Mouse (Mus musculus): ENCODE results near the gene Guca1a. TPM values are rescaled to one million over a fixed set of nuclear protein-coding genes. Genes with fewer than 3 reads are reported as not detected.
A peak's percentile ranks its signal among the peaks of the same experiment; 100 is the strongest.

Guca1a gene
- polyA plus RNA-seq, 1 experiment from 2014 or later = 0.60 TPM

DNA sequence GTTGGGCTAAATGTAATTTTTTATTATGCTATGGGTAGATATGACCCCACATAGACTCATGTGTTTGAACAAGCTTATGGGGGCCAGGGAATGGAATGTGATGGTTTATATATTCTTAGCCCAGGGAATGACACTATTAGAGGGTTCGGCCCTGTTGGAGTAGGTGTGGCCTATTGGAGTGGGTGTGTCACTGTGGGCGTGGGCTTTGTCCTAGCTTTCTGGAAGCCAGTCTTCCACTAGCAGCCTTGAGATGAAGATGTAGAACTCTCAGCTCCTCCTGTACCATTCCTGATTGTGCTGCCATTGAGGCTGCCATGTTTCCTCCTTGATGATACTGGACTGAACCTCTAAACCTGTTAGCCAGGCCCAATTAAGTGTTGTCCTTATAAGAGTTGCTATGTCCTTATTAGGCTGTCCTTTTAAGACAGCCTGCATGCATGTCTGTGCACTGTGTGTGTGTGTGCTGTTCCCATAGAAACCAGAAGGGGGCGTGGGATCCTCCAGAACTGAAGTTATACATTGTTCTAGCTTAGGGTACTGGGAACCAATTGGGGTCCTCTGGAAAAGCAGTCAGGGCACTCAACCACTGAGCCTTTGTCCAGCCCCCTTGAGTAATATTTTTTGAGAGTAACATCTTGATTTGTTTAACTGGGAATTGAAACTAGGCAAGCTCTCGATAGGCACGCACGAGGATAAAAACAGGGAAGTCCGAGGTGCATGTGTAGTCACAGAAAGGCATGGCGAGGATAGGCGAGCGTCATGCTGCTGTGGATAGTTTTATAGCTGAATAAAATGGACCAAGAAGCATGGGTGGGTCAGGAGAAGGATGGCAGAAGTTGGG, 7.6 kb upstream of the Guca1a start:
- 66% methylated on average over 10 of the region's 10 CpGs for WGBS
- Histone ChIP-seq H3K4me3 (replicated peaks) (no peak overlapping the region), H3K27ac (no peak overlapping the region), H3K9ac (no peak overlapping the region), H3K4me2 (no peak overlapping the region), H3K36me3 (replicated peaks) (no peaks in the 10 kb centered on the region), H3K4me1 (peaks cover 5% of the 10 kb centered on the region; the same call in 1 of the 2 replicates), H3K9me3 (no peaks in the 10 kb centered on the region), H3K27me3 (peaks cover 70% of the 10 kb centered on the region)
- ATAC-seq (ENCODE audit: low FRiP score) = no peak

DNA sequence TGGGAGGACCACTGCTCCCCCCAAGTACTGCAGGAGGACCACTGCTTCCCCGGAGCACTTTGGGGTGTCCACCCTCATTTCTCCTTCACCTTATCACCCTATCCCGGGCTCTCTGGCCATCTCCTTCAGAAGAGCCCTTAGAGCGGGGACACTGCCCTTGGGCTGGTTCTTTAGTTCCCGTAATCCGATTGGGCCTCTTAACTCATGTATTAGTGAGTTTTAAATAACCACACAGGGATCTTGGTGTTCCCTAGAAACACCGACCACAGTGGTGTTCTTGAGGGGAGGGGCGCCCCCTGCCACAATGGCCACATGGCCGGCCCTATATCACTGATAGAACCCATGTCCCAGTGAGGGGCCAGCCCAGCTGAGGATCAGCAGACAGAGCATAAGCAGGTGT, 1.3 kb downstream of the Guca1a start:
- Histone ChIP-seq H3K4me2 (no peak overlapping the region), H3K9ac (no peak overlapping the region), H3K4me3 (replicated peaks) (no peak overlapping the region), H3K27ac (no peak overlapping the region), H3K4me1 (peaks cover 19% of the 10 kb centered on the region), H3K36me3 (replicated peaks) (no peaks in the 10 kb centered on the region), H3K27me3 (peaks cover 68% of the 10 kb centered on the region), H3K9me3 (no peaks in the 10 kb centered on the region)
- 86% methylated on average over 8 of the region's 8 CpGs for WGBS
- no peak for ATAC-seq (ENCODE audit: low FRiP score)

DNA sequence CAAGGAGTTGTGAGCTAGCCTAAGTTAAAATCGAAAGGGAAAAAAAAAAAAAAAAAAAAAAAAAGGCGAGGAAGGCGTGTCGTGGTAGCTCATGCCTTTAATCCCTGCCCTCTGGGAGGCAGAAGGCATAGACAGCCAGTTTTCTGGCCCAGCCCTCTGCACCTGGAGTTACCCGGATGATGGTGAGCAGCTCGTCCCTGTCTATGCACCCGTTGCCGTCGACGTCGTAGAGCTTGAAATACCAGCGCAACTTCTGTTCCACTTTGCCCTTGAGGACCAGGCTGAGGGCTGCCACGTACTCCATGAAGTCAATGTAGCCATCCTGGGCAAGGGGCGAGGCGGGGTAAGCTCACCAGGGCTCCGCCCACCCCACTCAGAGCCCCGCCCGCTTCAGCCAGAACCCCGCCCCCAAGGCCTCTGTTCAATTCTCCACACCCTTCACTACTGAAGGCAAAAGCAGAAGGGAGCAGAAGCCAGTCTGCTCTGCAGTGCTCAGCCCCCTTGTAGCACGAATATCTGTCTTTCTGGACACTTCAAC, 4.9 kb downstream of the Guca1a start:
- H3K4me2 ChIP-seq = peak overlapping the region; percentile 45
- peaks cover 71% of the 10 kb centered on the region for H3K27me3 ChIP-seq
- peak; percentile 36; the same call in 1 of the 2 replicates for ATAC-seq (ENCODE audit: low FRiP score)
- peak overlapping the region; percentile 2; the same call in 1 of the 2 replicates for H3K9ac ChIP-seq
- H3K27ac ChIP-seq = no peak overlapping the region
- WGBS = 3% methylated on average over 20 of the region's 20 CpGs
- no peaks in the 10 kb centered on the region for H3K36me3 ChIP-seq (replicated peaks)
- peaks cover 17% of the 10 kb centered on the region for H3K4me1 ChIP-seq
- peak overlapping the region; percentile 25 for H3K4me3 ChIP-seq (replicated peaks)
- 0 out of 2 replicates have a peak, but pooled peaks cover 6% of the 10 kb centered on the region for H3K9me3 ChIP-seq

DNA sequence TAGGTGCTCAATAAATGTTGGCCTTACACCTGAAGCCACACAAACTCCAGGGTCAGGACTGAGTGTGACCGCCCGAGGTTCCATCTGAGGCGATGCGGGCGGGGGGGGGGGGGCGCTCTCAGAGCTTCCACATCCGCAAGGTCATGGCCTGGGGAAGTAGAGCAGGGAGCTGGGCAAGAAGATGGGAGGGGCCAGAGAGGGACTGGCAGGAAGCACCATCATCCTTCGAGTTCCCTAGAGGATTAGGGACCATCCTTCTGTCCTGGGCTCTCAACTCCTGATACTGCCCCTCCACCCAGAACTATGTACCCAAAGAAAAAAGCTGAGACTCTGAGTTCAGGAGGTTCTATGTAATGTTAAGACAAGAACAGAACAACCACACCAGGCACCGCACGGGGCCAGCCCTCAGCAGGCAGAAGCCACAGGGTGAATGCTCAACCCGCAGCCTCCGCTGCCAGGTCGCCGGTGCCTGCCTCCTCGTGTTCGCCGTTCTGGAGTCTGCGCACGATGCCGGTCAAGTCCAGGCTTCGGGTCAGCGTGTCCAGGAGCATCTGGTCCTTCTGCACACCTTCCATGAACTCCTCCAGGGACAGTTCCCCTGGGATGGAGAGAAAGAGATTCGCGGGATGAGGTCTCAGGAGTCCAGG, 6.0 kb downstream of the Guca1a start:
- H3K4me1 ChIP-seq = peaks cover 15% of the 10 kb centered on the region
- H3K9me3 ChIP-seq = 0 out of 2 replicates have a peak, but pooled peaks cover 6% of the 10 kb centered on the region
- H3K9ac ChIP-seq = no peak overlapping the region
- H3K4me3 ChIP-seq (replicated peaks) = no peak overlapping the region
- H3K36me3 ChIP-seq (replicated peaks) = no peaks in the 10 kb centered on the region
- H3K4me2 ChIP-seq = peak overlapping the region; percentile 45
- peaks cover 60% of the 10 kb centered on the region for H3K27me3 ChIP-seq
- no peak for ATAC-seq (ENCODE audit: low FRiP score)
- H3K27ac ChIP-seq = no peak overlapping the region
- WGBS = 26% methylated on average over 24 of the region's 24 CpGs

DNA sequence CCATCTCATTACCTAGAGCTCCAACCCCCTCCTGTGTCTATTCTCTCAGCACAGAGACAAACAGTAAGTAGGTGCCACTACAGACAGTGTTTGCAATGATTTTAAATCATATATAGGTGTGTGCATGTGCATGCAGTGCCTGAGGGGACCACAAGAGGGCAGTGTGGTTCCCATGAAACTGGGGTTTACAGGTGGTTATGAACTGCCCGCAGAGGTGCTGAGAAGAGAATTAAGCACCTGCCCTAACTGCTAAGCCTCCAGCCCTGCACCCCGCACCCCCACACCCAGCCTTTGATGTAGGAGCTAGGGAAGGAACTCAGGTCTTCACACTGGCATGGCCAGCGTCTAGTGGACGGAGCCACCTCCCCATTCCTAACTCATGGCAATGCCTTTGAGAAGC, 13.7 kb downstream of the Guca1a start:
- 67% methylated on average over 4 of the region's 4 CpGs for WGBS

DNA sequence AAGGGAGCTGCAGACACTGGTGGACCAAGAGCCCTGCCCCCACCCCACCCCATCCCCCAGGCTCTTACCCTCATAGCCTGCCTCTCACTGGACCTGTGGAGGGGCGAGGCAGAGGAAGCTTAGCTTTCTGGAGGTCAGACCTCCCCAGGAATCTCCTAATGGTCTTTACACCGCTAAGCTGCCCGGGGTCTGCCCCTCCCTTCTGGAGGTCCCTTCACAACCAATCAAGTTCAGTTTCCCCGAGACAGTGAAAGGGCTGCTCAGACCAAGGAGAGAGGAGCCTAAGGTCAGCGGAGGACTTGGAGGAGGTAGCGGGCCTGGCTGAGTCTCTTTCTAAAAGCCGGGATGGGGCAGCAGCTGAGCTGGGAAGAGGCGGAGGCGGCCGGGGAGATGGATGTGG, 15.2 kb downstream of the Guca1a start, which contains the start of gene Guca1b:
TSS of gene Guca1b (plus strand) at position 249 of the 400 bp plus-strand sequence.
- Histone ChIP-seq H3K4me3 (replicated peaks) (no peak within 1 kb of the TSS), H3K27ac (no peak within 1 kb of the TSS), H3K9ac (no peak within 1 kb of the TSS), H3K27me3 (peaks cover 6% of the 10 kb centered on the region; the same call in 1 of the 2 replicates), H3K4me2 (no peak within 1 kb of the TSS), H3K9me3 (no peaks in the 10 kb centered on the region), H3K36me3 (replicated peaks) (peaks cover 10% of the 10 kb centered on the region; the same call in 1 of the 2 replicates), H3K4me1 (peaks cover 7% of the 10 kb centered on the region)
- no peak for ATAC-seq (ENCODE audit: low FRiP score)
- WGBS = 36% methylated on average over 10 of the region's 10 CpGs

More for the DNA sequence above, 13.7 kb downstream of the Guca1a start:
- Histone ChIP-seq H3K27ac (no peak overlapping the region), H3K9ac (no peak overlapping the region), H3K9me3 (no peaks in the 10 kb centered on the region), H3K27me3 (peaks cover 11% of the 10 kb centered on the region), H3K4me1 (peaks cover 3% of the 10 kb centered on the region), H3K4me2 (no peak overlapping the region), H3K36me3 (replicated peaks) (0 out of 2 replicates have a peak, but pooled peaks cover under 1% of the 10 kb centered on the region), H3K4me3 (replicated peaks) (no peak overlapping the region)
- no peak for ATAC-seq (ENCODE audit: low FRiP score)

DNA sequence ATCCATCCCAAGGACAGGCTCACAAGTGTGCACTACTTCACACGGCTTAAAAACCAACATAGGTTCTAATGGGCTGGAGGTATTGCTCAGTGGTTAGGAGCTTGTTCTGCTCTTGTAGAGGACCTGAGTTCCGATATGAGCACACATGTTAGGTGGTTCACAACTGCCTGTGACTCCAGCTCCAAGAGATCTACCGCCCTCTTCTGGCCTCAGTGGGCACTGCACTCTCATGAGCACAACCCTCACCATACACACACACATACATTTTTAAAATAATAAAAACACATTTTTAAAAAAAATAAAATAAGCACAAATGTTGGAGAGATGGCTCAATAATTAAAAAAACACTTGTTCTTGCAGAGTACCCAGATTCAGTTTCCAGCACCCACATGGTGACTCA, 16.3 kb downstream of the Guca1a start:
- no peak for ATAC-seq (ENCODE audit: low FRiP score)
- 83% methylated on average over 3 of the region's 3 CpGs for WGBS
- no peak overlapping the region for H3K9ac ChIP-seq
- H3K36me3 ChIP-seq (replicated peaks) = peaks cover 21% of the 10 kb centered on the region
- H3K27me3 ChIP-seq = peaks cover 6% of the 10 kb centered on the region; the same call in 1 of the 2 replicates
- H3K4me2 ChIP-seq = no peak overlapping the region
- H3K4me3 ChIP-seq (replicated peaks) = no peak overlapping the region
- no peak overlapping the region for H3K27ac ChIP-seq
- no peaks in the 10 kb centered on the region for H3K9me3 ChIP-seq
- H3K4me1 ChIP-seq = peaks cover 7% of the 10 kb centered on the region

DNA sequence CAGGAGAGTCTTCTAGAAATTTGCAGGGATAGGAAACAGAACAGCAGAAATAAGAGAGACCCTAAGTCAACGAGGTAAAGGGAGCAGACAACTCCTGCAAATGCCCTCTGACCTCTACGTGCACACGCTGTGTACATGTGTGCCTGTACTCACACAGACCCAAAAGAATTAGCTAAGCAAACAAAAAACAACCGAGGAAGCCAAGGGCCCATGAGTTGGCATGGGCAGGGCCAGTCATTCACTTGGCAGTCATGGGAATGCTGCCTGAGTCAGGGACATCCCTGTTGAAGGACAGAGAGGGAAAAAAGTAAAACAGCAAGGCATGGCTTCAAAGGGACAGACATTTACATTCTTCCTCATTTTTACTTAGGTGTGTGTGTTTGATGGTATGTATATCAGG, 17.1 kb downstream of the Guca1a start:
- no peak overlapping the region for H3K27ac ChIP-seq
- H3K36me3 ChIP-seq (replicated peaks) = peaks cover 27% of the 10 kb centered on the region
- 88% methylated on average over 4 of the region's 4 CpGs for WGBS
- ATAC-seq (ENCODE audit: low FRiP score) = no peak
- no peaks in the 10 kb centered on the region for H3K9me3 ChIP-seq
- peaks cover 6% of the 10 kb centered on the region; the same call in 1 of the 2 replicates for H3K27me3 ChIP-seq
- H3K4me2 ChIP-seq = no peak overlapping the region
- H3K4me3 ChIP-seq (replicated peaks) = no peak overlapping the region
- H3K9ac ChIP-seq = no peak overlapping the region
- peaks cover 7% of the 10 kb centered on the region for H3K4me1 ChIP-seq

DNA sequence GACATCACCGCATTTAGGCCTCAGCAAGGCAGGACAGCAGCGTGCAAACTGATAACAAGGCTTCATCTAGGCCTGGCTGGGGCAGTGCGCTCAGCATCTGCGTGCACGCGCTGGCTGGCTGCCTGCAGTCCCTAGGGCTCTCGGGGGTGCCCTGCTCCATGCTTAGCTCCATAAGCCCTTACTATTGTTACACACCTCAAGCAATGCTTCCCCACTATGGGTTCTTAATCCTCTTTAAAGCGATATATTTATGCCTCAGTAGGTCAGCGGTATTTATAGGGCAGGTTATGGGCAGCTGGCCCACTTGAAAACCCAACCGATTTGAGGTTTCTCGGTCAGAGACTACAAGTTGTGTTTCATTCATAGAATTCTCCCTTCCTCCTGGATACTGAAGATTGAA, 18.5 kb downstream of the Guca1a start:
- Histone ChIP-seq H3K4me3 (replicated peaks) (no peak overlapping the region), H3K27ac (no peak overlapping the region), H3K27me3 (peaks cover 6% of the 10 kb centered on the region; the same call in 1 of the 2 replicates), H3K9me3 (no peaks in the 10 kb centered on the region), H3K36me3 (replicated peaks) (peaks cover 39% of the 10 kb centered on the region), H3K4me1 (peaks cover 7% of the 10 kb centered on the region), H3K4me2 (no peak overlapping the region), H3K9ac (no peak overlapping the region)
- ATAC-seq (ENCODE audit: low FRiP score) = no peak
- 44% methylated on average over 11 of the region's 11 CpGs for WGBS

DNA sequence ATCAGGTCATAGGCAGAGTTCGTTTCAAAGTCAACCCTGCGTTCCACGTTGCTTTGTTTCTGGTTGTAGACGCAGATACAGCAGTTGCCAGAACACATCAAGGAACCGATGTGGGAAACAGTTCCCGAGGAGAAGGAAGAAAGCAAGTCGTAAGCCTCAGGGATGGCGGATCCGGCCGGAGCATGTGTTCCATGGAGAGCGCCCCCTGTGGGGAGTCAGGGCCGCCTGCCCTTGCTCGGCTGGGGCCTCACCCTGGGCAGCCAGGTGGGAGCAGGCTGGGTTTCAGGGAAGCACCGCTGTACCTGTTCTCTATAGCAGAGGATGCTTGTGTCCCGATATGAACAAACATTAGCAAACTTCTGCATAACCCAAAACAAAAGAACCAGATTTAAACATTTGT, 22.3 kb downstream of the Guca1a start:
- H3K36me3 ChIP-seq (replicated peaks) = peaks cover 77% of the 10 kb centered on the region
- peaks cover 7% of the 10 kb centered on the region for H3K4me1 ChIP-seq
- no peak for ATAC-seq (ENCODE audit: low FRiP score)
- no peak overlapping the region for H3K27ac ChIP-seq
- H3K9me3 ChIP-seq = no peaks in the 10 kb centered on the region
- H3K9ac ChIP-seq = no peak overlapping the region
- no peak overlapping the region for H3K4me3 ChIP-seq (replicated peaks)
- WGBS = 78% methylated on average over 15 of the region's 15 CpGs
- no peak overlapping the region for H3K4me2 ChIP-seq
- no peaks in the 10 kb centered on the region for H3K27me3 ChIP-seq

DNA sequence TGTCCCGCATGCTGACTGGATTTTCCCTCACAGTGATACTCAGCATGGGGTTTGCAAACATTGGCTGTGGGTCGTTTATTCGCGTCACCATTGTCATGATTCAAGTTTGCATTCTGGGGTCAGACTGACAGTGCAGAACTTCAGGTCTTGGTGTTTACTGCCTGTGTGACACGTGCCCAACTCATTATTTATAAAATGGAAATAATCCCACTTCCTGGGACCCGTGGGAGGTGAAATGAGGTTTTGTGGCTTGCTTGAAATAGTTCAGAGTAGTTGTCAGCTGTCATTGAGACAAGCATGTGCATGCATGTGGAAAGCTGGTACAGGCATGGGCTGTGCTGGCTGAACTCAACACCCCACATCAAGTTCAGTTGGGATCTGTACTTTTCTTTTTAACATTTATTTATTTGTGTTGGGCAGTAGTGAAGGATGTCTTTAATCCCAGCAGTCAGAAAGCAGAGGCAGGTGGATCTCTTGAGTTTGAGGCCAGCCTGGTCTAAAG, 23.6 kb downstream of the Guca1a start:
- Histone ChIP-seq H3K36me3 (replicated peaks) (peaks cover 85% of the 10 kb centered on the region), H3K9ac (no peak overlapping the region), H3K27me3 (no peaks in the 10 kb centered on the region), H3K27ac (no peak overlapping the region), H3K4me3 (replicated peaks) (no peak overlapping the region), H3K4me1 (peaks cover 6% of the 10 kb centered on the region), H3K4me2 (no peak overlapping the region), H3K9me3 (no peaks in the 10 kb centered on the region)
- WGBS = 94% methylated on average over 6 of the region's 6 CpGs
- no peak for ATAC-seq (ENCODE audit: low FRiP score)

DNA sequence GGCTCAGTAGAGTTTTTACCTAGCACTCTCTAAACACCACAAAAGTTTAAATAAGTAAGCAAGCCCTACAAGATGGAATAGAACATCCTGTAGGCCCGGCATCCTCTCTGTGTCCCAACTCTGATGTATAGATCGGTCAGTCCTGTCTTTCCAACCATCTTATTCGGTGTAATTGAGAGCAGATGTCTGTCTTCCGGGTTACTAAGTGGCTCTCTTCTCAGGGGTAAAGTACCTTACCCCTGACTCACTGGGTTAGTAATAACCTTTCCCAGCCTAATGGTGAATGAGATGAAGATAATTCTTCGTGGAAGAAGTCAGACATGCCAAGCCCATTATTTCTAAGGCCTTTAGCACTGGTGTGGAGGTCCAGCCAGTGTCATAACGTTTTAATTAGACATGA, 26.4 kb downstream of the Guca1a start:
- Histone ChIP-seq H3K4me3 (replicated peaks) (no peak overlapping the region), H3K9me3 (no peaks in the 10 kb centered on the region), H3K9ac (no peak overlapping the region), H3K27me3 (no peaks in the 10 kb centered on the region), H3K36me3 (replicated peaks) (peaks cover 63% of the 10 kb centered on the region), H3K4me1 (peaks cover 17% of the 10 kb centered on the region), H3K27ac (no peak overlapping the region), H3K4me2 (no peak overlapping the region)
- 85% methylated on average over 6 of the region's 6 CpGs for WGBS
- no peak for ATAC-seq (ENCODE audit: low FRiP score)

All from forebrain, embryonic 12.5 days (tissue).